ENCODE assay signal across 8 mouse cellular contexts in genomic region chr11:120616617-120617294, GRCm38 (mm10). TPM values are rescaled to one million over a fixed set of nuclear protein-coding genes. Genes with fewer than 3 reads are reported as not detected.
DNase-seq lines count a peak whose midpoint lies in the region; ATAC-seq and TF ChIP-seq lines count a peak whose summit lies in the region.

No protein-coding gene starts in this region.

- no peaks in the 10 kb centered on the region for H3K9me3 ChIP-seq in hindbrain, embryonic 16.5 days (ENCODE audit: control insufficient read depth, low read length)
- H3K9me3 ChIP-seq in liver, embryonic 12.5 days (replicated peaks): no peaks in the 10 kb centered on the region

- peak overlapping the region; percentile 88 for H3K9ac ChIP-seq in hindbrain, embryonic 16.5 days (ENCODE audit: low read depth, low read length)
- peak overlapping the region; percentile 81 for H3K9ac ChIP-seq in liver, embryonic 12.5 days

- H3K27me3 ChIP-seq in hindbrain, embryonic 16.5 days (replicated peaks; ENCODE audit: control insufficient read depth, insufficient read depth, low read length): no peaks in the 10 kb centered on the region
- no peaks in the 10 kb centered on the region for H3K27me3 ChIP-seq in liver, embryonic 12.5 days (replicated peaks)

- H3K27ac ChIP-seq in bone marrow, adult 2 months (ENCODE audit: control insufficient read depth, insufficient read depth, low read depth, low read length, poor library complexity): no peak overlapping the region; the same call in 1 of the 2 replicates
- H3K27ac ChIP-seq in hindbrain, embryonic 16.5 days (ENCODE audit: low read depth, low read length): peak overlapping the region; percentile 90
- peak overlapping the region; percentile 83 for H3K27ac ChIP-seq in liver, embryonic 12.5 days

- WGBS in bone marrow, adult 2 months: 36% methylated on average over 4 of the region's 4 CpGs
- WGBS in hindbrain, embryonic 16.5 days: 54% methylated on average over 4 of the region's 4 CpGs
- 31% methylated on average over 4 of the region's 4 CpGs for WGBS in liver, embryonic 12.5 days (ENCODE audit: insufficient replicate concordance)

- H3K4me3 ChIP-seq in bone marrow, adult 2 months (replicated peaks; ENCODE audit: control insufficient read depth, low read depth, low read length): peak overlapping the region; percentile 33
- peak overlapping the region; percentile 86 for H3K4me3 ChIP-seq in hindbrain, embryonic 16.5 days (ENCODE audit: low read length)
- H3K4me3 ChIP-seq in liver, embryonic 12.5 days: peak overlapping the region; percentile 72

- peak; percentile 93 for DNase-seq in heart, adult 11 months
- no peak for DNase-seq in heart, postnatal 14 days
- no peak for DNase-seq in right cerebral cortex, adult 2 months (ENCODE audit: low spot score in 2 of 2)
- DNase-seq in left cerebral cortex, adult 18-20 months (ENCODE audit: low spot score in 2 of 2): no peak
- no peak for DNase-seq in spleen, postnatal 14 days (ENCODE audit: low spot score in 2 of 2)

- no peak for ATAC-seq in hindbrain, embryonic 16.5 days
- peak; percentile 33 for ATAC-seq in liver, embryonic 12.5 days

- peaks cover 40% of the 10 kb centered on the region for H3K36me3 ChIP-seq in hindbrain, embryonic 16.5 days (ENCODE audit: control insufficient read depth, insufficient read depth, low read length)
- H3K36me3 ChIP-seq in liver, embryonic 12.5 days: peaks cover 79% of the 10 kb centered on the region

- no peak for TF ChIP-seq POLR2A in bone marrow, adult 2 months (IDR thresholded peaks at IDR 0.05; ENCODE audit: borderline replicate concordance, control insufficient read depth, low read depth, low read length)

- intact Hi-C loops in heart, postnatal 14 days (cut with DNase I): no loop called here

- H3K4me1 ChIP-seq in bone marrow, adult 2 months (ENCODE audit: control insufficient read depth, insufficient read depth, low read length): peaks cover 2% of the 10 kb centered on the region; the same call in 1 of the 2 replicates
- H3K4me1 ChIP-seq in hindbrain, embryonic 16.5 days (ENCODE audit: control insufficient read depth, insufficient read depth, low read depth, low read length): peaks cover 20% of the 10 kb centered on the region
- peaks cover 39% of the 10 kb centered on the region for H3K4me1 ChIP-seq in liver, embryonic 12.5 days

- no peak for TF ChIP-seq CTCF in bone marrow, adult 2 months (IDR thresholded peaks at IDR 0.05; ENCODE audit: control insufficient read depth, insufficient read depth, low read length)

- peak overlapping the region; percentile 58 for H3K4me2 ChIP-seq in hindbrain, embryonic 16.5 days (ENCODE audit: low read length)
- H3K4me2 ChIP-seq in liver, embryonic 12.5 days: peak overlapping the region; percentile 77

RNA-seq across cellular contexts. Expression of gene Pcyt2, which starts 1.0 kb away (rescaled TPM):
- 10 to 100 TPM; 47.7 to 49.4 TPM for total RNA-seq in heart, postnatal 14 days (2021)
- 45.4 and 46.8 TPM in 2 replicates for polyA plus RNA-seq in bone marrow, adult 2 months (2011; ENCODE audit: insufficient read depth, insufficient read length, low replicate concordance, missing spikeins)
- polyA plus RNA-seq in hindbrain, embryonic 16.5 days (2015; fragmentation: Nextera tagmentation; extraction: Ambion mirVana): 236 and 242 TPM in 2 replicates
- 135 and 142 TPM in 2 replicates for polyA plus RNA-seq in liver, embryonic 12.5 days (2016; fragmentation: Nextera tagmentation; extraction: Ambion mirVana)
- 100 to 1,000 TPM; 124 to 136 TPM for total RNA-seq in left cerebral cortex, adult 18-20 months (2021)

RNA-seq across cellular contexts. Expression of gene Sirt7, which starts 8.3 kb away (rescaled TPM):
- total RNA-seq in heart, postnatal 14 days (2021): 10 to 100 TPM; 10.8 to 12.3 TPM
- polyA plus RNA-seq in bone marrow, adult 2 months (2011; ENCODE audit: insufficient read depth, insufficient read length, low replicate concordance, missing spikeins): 67.9 and 138 TPM in 2 replicates
- polyA plus RNA-seq in hindbrain, embryonic 16.5 days (2015; fragmentation: Nextera tagmentation; extraction: Ambion mirVana): 39.4 and 41.3 TPM in 2 replicates
- polyA plus RNA-seq in liver, embryonic 12.5 days (2016; fragmentation: Nextera tagmentation; extraction: Ambion mirVana): 43.1 and 45.3 TPM in 2 replicates
- 10 to 100 TPM; 34.9 to 38.6 TPM for total RNA-seq in left cerebral cortex, adult 18-20 months (2021)

RNA-seq across cellular contexts. Expression of gene Npb, which starts 8.5 kb away (rescaled TPM):
- total RNA-seq in heart, postnatal 14 days (2021): not detected
- polyA plus RNA-seq in bone marrow, adult 2 months (2011; ENCODE audit: insufficient read depth, insufficient read length, low replicate concordance, missing spikeins): 3.8 TPM in 1 of 2 replicates, not detected in the other
- 0.99 and 1.00 TPM in 2 replicates for polyA plus RNA-seq in hindbrain, embryonic 16.5 days (2015; fragmentation: Nextera tagmentation; extraction: Ambion mirVana)
- 5.0 and 6.6 TPM in 2 replicates for polyA plus RNA-seq in liver, embryonic 12.5 days (2016; fragmentation: Nextera tagmentation; extraction: Ambion mirVana)
- 1 to 10 TPM in 1 of 2 experiments, not detected in 1; 1.3 TPM for total RNA-seq in left cerebral cortex, adult 18-20 months (2021)

RNA-seq across cellular contexts. Expression of gene Mafg, which starts 16.6 kb away (rescaled TPM):
- total RNA-seq in heart, postnatal 14 days (2021): 10 to 100 TPM; 33.7 to 41.0 TPM
- polyA plus RNA-seq in bone marrow, adult 2 months (2011; ENCODE audit: insufficient read depth, insufficient read length, low replicate concordance, missing spikeins): 61.7 and 86.9 TPM in 2 replicates
- polyA plus RNA-seq in hindbrain, embryonic 16.5 days (2015; fragmentation: Nextera tagmentation; extraction: Ambion mirVana): 25.4 and 34.6 TPM in 2 replicates
- polyA plus RNA-seq in liver, embryonic 12.5 days (2016; fragmentation: Nextera tagmentation; extraction: Ambion mirVana): 53.4 and 58.3 TPM in 2 replicates
- total RNA-seq in left cerebral cortex, adult 18-20 months (2021): 10 to 100 TPM; 86.8 to 94.3 TPM

RNA-seq across cellular contexts. Expression of gene Anapc11, which starts 18.5 kb away (rescaled TPM):
- 10 to 100 TPM; 86.2 to 87.5 TPM for total RNA-seq in heart, postnatal 14 days (2021)
- polyA plus RNA-seq in bone marrow, adult 2 months (2011; ENCODE audit: insufficient read depth, insufficient read length, low replicate concordance, missing spikeins): 26.6 and 32.6 TPM in 2 replicates
- polyA plus RNA-seq in hindbrain, embryonic 16.5 days (2015; fragmentation: Nextera tagmentation; extraction: Ambion mirVana): 194 and 203 TPM in 2 replicates
- polyA plus RNA-seq in liver, embryonic 12.5 days (2016; fragmentation: Nextera tagmentation; extraction: Ambion mirVana): 118 and 120 TPM in 2 replicates
- total RNA-seq in left cerebral cortex, adult 18-20 months (2021): 10 to 100 TPM; 95.1 to 98.8 TPM

Comparison
In these comparisons a context has a peak if more than half of its experiments do, and no peak if none do; other contexts are left out.
1. H3K4me3 ChIP-seq: peak in every context shown above with its lines; median percentile 86 in hindbrain, embryonic 16.5 days; 72 in liver, embryonic 12.5 days; 33 in bone marrow, adult 2 months.